8 mouse cellular contexts compared by ENCODE assay signal in the genomic region with DNA sequence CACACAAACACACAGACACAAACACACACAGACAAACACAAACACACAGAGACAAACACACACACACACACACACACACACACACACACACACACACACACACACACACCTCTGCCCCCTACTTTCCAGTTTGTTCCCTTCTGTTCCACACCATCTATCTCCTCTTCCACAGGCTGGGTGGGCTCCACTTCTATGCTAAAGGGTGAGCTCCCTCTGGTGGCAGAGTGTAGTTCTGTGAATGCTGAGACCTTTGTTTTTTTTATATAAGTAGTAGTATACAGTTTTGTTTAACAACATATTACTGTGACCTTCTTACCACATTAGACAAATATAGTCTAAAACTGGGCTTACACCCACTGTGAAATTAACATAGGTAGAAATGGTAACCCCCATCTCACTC.
DNase-seq lines count a peak whose midpoint lies in the region.

No protein-coding gene starts in this region.

- DNase-seq in heart, adult 8-10 months (ENCODE audit: low spot score), result peak; percentile 16
- no peak for DNase-seq in heart, adult 11 months
- DNase-seq in 416B (ENCODE audit: low read depth), result peak; percentile 61
- peak; percentile 22 for DNase-seq in Muller cell, postnatal 12 days (ENCODE audit: inconsistent ontology term)
- DNase-seq in embryo, embryonic 9.5 days (ENCODE audit: extremely low spot score), result peak; percentile 51
- DNase-seq in kidney, postnatal 14 days, result peak; percentile 69
- peak; percentile 70 for DNase-seq in lung, postnatal 14 days
- peak; percentile 35 to 69 for DNase-seq in spleen, postnatal 4 days (ENCODE audit: low spot score in 2 of 2)
